Mouse (Mus musculus): ENCODE results near the gene Apcs. TPM values are rescaled to one million over a fixed set of nuclear protein-coding genes. Genes with fewer than 3 reads are reported as not detected.
A peak's percentile ranks its signal among the peaks of the same experiment; 100 is the strongest.

Gene Apcs
- total RNA-seq (2022) = not detected

DNA sequence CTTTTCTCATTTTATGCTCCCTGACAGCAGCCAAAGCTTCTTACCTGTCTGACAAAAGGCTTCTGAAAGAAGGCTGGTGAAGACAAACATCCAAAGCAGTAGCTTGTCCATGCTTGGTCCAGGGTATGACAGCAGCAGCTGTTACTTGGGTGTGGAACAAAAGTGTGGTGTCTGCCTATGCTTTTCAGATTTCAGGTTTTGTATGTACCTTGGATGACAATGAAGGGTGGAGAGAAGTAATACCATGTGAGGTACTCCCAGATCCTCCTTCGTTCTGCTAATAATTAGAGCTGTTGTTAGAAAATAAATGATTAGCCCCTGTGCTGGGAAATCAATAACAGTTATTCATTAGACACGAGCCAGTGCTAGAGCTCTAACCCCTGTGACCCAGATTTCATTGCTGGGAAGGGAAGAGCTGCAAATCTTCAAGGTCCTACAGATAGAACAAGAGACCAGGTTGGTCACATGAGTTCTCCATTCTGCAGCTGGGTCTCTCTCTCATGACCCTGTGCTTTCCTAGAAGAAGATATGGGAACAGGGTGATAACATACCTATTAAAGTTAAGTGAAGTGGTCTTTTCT is at the start of gene Apcs:
Gene Apcs, minus strand, starts transcription at position 265 of the 581 bp plus-strand sequence.
- no peak for DNase-seq (ENCODE audit: low spot score in 2 of 2)

DNA sequence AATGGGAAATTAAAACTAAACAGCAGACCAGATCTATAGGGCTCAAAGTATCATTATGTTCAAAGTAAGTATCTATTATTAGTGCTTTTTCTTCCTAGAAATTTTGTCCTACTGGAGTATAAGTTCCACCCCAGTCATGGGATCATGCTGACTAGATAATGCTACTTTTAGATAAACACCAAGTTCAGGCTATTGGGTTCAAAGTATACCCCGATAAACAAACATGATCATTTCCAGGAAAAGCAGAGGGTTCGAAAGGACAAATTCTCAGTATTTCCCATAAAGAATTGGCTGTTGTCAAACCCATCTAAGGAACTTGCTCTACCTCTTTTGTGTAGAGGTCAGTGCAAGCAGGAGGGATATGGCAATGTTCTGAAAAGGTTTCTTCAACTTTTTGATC is 37.4 kb upstream of the Apcs start:
- DNase-seq (ENCODE audit: low spot score in 2 of 2) = no peak

DNA sequence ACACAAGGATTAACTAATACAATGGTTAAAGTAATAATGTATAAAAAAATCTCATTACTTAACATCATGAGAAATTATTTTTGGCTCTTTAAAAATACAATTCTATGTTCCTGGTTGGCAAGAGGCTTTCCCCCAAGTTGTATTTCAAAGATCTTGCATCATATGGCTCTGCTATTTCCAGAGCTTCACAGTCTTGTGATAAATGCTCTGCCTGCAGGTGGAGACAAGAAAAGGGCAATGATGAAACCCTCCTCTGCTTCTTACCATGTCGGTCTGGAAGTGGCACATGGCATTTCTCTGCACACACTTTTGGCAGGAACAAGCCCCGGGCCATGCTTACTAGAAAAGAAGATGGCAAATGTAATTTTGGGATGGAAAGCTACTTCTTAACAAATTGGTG is 23.6 kb upstream of the Apcs start:
- no peak for DNase-seq (ENCODE audit: low spot score in 2 of 2)

DNA sequence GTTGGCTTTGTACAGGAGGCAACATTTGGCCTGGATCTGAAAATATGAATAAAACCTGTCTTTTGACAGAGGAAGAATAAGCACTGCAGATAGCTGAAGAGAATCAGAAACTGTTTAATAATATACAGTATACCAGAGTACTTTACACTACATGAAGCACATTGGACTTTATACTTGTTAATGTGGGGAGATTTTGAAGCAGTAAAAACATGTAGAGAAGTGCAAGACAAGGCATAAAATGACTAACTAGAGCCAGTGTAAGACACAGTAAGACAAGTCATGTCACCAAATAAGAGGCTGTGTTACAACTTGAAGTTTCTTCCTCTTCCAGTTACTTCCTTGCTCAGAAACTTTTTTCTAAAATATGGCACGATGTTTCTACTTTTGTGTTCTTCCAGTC is 22.3 kb upstream of the Apcs start:
- DNase-seq (ENCODE audit: low spot score in 2 of 2) = no peak

DNA sequence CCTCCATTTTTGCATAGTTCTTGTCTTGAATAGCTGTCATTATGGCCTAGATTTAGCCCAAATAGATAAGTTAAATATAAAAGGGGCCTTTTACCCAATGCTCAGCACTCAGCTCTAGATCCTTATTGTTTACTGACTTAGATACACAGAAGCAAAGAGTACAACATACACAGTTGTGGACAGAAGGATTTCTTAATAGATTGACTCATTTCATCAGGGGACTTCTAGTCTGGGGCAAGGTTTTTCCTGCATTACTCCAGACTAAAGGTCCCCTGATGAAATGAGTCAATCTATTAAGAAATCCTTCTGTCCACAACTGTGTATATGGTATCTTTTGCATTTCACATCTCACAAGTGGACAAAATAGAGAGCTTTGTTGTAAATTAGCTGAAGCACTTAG is 8.5 kb upstream of the Apcs start:
- DNase-seq (ENCODE audit: low spot score in 2 of 2) = no peak

DNA sequence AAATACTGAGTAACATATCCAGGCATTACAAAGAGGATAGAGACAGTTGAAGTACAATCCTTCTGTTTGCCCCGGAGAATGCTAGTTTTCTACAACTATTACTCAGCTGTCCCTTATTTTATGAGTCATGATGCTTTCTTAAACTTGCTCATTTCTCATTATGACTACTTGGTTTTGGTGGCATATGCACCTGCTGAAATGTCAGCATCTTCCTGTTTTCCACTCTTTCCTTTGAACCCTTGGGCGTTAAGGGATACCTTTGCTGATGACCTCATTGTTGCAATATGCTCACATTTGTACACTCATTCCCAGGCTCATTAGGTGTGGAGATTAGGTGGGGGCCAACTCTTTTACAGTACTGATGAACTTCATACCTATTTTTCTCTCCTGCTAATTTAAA is 594 bp upstream of the Apcs start:
- no peak for DNase-seq (ENCODE audit: low spot score in 2 of 2)

DNA sequence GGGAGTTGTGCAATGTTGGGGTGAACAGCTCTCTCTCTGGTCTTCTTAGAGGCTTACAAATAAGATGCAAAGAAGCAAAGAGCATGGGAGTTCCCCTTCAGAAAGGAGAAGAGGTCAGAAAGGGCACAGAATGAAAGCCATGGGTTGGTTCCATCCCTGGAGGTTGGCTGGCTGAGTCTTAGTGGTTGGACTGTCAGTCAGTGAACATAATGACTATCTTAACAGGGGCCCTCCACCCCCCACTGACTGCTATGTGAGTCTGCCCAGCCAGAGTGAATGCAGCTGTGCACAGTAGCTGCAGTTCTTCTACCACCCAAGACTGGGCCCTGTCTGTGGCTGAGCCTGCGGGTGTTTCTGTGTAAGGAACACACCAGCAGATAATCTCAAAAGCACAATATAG is 18.2 kb downstream of the Apcs start:
- DNase-seq (ENCODE audit: low spot score in 2 of 2) = no peak

DNA sequence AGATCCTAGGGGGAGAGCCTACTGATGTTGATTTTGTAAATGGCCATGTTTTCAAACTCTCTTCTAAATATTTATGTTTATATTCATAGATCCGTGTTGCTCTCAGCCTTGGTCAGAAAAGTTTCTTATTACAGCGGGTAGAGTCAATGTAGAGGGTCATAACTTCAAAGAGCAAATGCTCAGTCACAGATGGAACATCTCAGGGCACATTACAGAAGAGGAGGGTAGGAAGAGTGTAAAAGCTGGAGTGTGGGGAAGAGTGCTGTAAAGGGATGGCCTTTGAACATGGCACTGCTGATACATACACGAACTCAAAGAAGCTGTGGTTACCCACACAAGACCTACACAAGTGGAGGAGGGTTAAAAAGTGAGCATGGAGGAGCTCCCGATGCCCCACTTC is 19.6 kb downstream of the Apcs start:
- DNase-seq (ENCODE audit: low spot score in 2 of 2) = no peak

DNA sequence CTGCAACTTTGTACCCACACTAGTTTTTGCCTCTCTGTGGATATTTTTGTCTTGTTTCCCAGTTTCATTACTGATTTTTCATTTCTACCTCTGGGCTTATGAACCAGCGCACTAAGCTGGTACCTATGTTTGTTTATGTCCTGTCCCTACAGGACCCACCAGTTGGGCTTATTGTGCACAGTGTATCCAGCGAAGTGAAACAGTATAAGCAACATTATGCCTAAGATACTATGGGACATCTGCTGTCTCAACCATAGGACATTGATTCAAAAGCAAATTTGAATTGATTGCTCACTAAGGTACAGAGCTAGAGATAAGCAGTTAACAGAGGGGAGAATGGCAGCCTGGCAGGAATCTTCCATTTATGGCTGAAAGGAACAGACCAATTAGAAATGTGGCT is 46.7 kb downstream of the Apcs start:
- DNase-seq (ENCODE audit: low spot score in 2 of 2) = no peak

DNA sequence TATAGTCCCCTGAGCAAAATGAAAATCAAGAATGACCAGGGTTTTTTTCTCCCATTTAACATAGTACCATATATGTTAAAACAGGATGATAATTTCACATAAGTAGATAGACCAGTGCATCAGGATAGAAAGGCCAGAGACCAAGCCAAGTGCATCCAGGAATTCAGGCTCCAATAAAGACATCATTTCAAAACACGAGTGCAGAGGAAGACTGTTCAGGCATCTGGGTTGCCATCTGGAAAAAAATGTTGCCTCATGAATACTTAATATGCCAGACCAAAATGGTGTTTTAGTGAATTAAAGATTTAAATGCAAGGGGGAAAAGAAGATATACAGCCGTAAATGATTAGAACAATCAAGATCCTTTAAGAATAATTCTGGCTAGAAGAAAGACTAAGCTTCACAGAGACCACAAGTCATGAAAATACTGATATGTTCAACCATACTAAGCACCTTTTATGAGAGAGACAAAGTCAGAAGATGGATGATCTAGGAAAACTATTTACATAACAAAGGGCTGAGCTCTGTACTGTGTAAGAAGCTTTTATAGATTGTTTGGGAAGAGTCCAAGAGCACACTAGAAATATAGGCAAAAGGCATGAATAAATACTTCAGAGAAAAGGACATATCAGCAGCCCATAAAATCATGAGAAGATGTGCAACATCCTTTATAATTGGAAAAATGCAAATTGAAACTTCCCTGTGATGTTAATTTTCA is 47.6 kb downstream of the Apcs start:
- DNase-seq (ENCODE audit: low spot score in 2 of 2) = peak; percentile 2 to 7

Other genes with a start within 250 kb of the Apcs start
- gene Crp, start 197.0 kb downstream of the Apcs start, total RNA-seq (2022) = not detected
- gene Olfr16, start 55.4 kb upstream of the Apcs start, total RNA-seq (2022) = not detected
- gene Olfr1408, start 242.3 kb upstream of the Apcs start, total RNA-seq (2022) = not detected